Mouse (Mus musculus) brain, embryonic 14.5 days (tissue): ENCODE measurements around the gene Olfr628.
"Not testable (repeated sequence)": the region's sequence is repeated elsewhere in the genome, so short reads cannot be mapped to it uniquely, and the experiment has no call there.

Experiments used
- CTCF ChIP-seq: fragments of 200-500 bp; IDR thresholded peaks from 2 replicates; pipeline ENCODE4 v1.5.1; 2012; ENCODE audit warnings: inconsistent platforms, mild to moderate bottlenecking, moderate library complexity, borderline replicate concordance; ENCODE audit not compliant: insufficient read depth, insufficient read length; ENCODE audit errors: extremely low read depth
- POLR2A ChIP-seq: fragments of 200-500 bp; IDR thresholded peaks from 2 replicates; pipeline ENCODE4 v1.6.1; 2012; ENCODE audit warnings: mild to moderate bottlenecking, inconsistent platforms, borderline replicate concordance; ENCODE audit not compliant: poor library complexity, insufficient read depth, insufficient read length, severe bottlenecking; ENCODE audit errors: extremely low read depth

DNA sequence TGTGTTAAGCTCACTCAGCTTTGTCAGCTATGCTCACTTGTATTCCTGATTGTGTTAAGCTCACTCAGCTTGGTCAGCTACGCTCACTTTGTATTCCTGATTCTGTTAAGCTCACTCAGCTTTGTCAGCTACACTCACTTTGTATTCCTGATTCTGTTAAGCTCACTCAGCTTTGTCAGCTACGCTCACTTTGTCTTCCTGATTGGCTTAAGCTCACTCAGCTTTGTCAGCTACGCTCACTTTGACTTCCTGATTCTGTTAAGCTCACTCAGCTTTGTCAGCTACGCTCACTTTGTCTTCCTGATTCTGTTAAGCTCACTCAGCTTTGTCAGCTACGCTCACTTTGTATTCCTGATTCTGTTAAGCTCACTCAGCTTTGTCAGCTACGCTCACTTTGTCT, 32.0 kb downstream of the Olfr628 start:
- not testable (repeated sequence) for TF ChIP-seq POLR2A, CTCF
